Mouse (Mus musculus): ENCODE data around the gene Selenon.

GRCm38 (mm10) chr4:134517719-134518118 is 34.2 kb downstream of the Selenon start:
- no peak for TF ChIP-seq CTCF (IDR thresholded peaks at IDR 0.05; ENCODE audit: control insufficient read depth, insufficient read depth, insufficient replicate concordance, low read depth, low read length)
- TF ChIP-seq POLR2A (IDR thresholded peaks at IDR 0.05; ENCODE audit: control insufficient read depth, low read depth, low read length): no peak

All from testis, adult 2 months (tissue).